Comparison of ENCODE assay signal across 17 mouse cellular contexts in the genomic region with DNA sequence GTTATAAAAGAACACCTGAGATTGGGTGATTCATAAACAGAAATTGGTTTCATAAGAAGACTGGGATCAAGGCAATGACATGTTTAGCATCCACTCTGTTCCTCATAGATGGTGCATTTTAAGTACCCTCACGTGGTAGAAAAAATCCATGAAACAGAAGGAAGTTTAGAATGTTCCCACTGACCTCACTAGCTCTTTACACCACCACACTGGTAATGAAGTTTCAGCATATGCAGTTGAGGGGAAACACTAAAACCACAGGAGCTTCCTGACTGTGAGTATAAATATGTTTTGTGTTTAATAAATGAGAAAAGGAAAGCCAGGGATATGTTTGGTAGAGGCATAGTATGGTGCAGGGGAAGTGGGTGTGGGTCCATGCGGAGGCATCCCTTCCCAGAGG.
"Had no signal": no experiment of that assay in that cellular context is flagged by ENCODE, and none has a peak within 500 bp of the region (broad histone marks: within the 10 kb centered on the region; RNA-seq: fewer than 3 reads in every experiment).

No protein-coding gene starts in this region.

- ATAC-seq: hindbrain, postnatal 0 days; intestine, embryonic 16.5 days; liver, embryonic 12.5 days had no signal

- DNase-seq: gastrocnemius, adult 2 months; gastrocnemius, postnatal 10 days; gastrocnemius, postnatal 25 days; heart, adult 11 months; heart, adult 2 months; heart, postnatal 14 days; heart, postnatal 36 days; kidney, adult 18-20 months; kidney, adult 8-10 months; kidney, postnatal 14 days; kidney, postnatal 36 days; layer of hippocampus, adult 9-11 months; layer of hippocampus, postnatal 36 days; left cerebral cortex, postnatal 4 days had no signal
